Mouse (Mus musculus): ENCODE measurements around the gene Atxn2. TPM values are rescaled to one million over a fixed set of nuclear protein-coding genes. Genes with fewer than 3 reads are reported as not detected.

Atxn2 gene
- total and polyA plus RNA-seq, 2 experiments = 58.5 to 92.8 TPM

DNA sequence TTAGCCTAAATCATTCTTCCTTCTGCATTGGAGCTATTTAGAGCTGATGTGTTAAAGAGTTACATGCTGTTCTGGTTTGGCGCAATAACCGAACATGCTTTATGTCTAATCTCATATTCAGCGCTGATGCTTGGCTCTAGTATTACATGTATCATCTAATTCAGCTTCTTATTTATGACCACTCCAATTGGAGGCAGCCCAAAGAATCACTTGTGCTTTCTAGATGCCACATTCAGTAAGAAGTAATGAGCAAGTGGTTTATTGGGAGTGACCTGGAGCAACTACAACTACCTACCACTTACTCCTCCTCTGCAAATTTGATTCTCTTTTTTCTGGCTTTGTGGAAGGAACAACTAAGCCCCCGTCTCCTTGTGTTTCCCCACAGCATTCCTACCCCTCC is 47.2 kb downstream of the Atxn2 start:
- H3K9ac ChIP-seq (ENCODE audit: low read depth, low read length) = no peak overlapping the region
- WGBS = 96% methylated on average over 4 of the region's 4 CpGs

DNA sequence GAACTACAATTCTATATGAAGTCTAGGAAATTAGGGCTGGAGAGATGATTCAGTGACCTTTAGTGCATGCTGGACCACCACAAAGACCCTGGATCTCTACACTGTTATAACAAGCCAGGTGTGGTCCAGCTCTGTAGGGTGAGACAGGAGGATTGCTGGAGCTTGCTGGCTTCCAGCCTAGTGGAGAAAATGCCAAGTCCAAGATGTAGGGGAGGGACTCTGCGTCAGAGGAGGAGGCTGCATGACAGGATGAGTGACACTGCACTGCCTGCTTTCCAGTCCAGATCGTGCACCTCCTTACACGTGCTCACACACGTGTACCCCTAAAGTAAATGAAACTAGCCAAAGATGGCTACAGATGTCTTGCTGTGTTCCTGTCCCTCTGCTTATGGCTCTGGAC is 48.8 kb downstream of the Atxn2 start:
- DNase-seq (ENCODE audit: extremely low read depth, low read depth, low spot score) = peak; percentile 56
- H3K36me3 ChIP-seq (ENCODE audit: control insufficient read depth, insufficient read depth, low read length) = peaks cover 28% of the 10 kb centered on the region
- no peak for TF ChIP-seq CTCF (IDR thresholded peaks at IDR 0.05; ENCODE audit: low read depth, low read length)
- no peak for TF ChIP-seq POLR2A (IDR thresholded peaks at IDR 0.05; ENCODE audit: extremely low read depth, insufficient read depth, low read length)

More for the DNA sequence above, 47.2 kb downstream of the Atxn2 start:
- Histone ChIP-seq H3K4me1 (ENCODE audit: control insufficient read depth, insufficient read depth, low read length) (peaks cover 17% of the 10 kb centered on the region), H3K27ac (replicated peaks; ENCODE audit: insufficient read depth, low read depth, low read length) (no peak overlapping the region), H3K79me2 (ENCODE audit: control insufficient read depth, insufficient read depth, low read length) (peaks cover 26% of the 10 kb centered on the region), H3K4me3 (ENCODE audit: insufficient read depth, low read depth, low read length) (no peak overlapping the region), H3K27me3 (ENCODE audit: control insufficient read depth, insufficient read depth, low read length) (no peaks in the 10 kb centered on the region), H3K36me3 (ENCODE audit: control insufficient read depth, insufficient read depth, low read length) (peaks cover 29% of the 10 kb centered on the region)
- no peak for DNase-seq (ENCODE audit: extremely low read depth, low read depth, low spot score)
- TF ChIP-seq POLR2A (IDR thresholded peaks at IDR 0.05; ENCODE audit: extremely low read depth, insufficient read depth, low read length) (no peak), CTCF (IDR thresholded peaks at IDR 0.05; ENCODE audit: low read depth, low read length) (no peak)

DNA sequence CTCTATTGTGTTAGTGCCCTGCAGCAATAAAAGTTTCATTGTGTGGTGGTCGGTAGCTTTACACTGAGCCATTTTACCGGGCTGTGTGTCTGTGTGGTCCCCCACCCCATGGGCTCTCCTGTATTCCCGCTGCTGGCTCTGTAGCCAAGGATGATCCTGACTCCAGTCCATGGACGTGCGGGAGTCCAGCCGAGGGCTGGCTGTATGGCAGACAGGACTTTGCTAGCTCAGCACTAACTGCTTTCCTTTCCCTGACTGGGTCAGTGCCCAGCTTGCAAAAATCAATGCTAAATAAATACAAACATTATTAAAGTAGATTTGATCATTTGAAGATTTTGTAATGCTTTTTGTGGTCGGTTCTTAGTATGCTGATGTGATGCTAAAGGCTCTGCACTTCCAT is 50.3 kb downstream of the Atxn2 start:
- Histone ChIP-seq H3K4me1 (ENCODE audit: control insufficient read depth, insufficient read depth, low read length) (peaks cover 27% of the 10 kb centered on the region), H3K36me3 (ENCODE audit: control insufficient read depth, insufficient read depth, low read length) (peaks cover 31% of the 10 kb centered on the region), H3K27me3 (ENCODE audit: control insufficient read depth, insufficient read depth, low read length) (no peaks in the 10 kb centered on the region), H3K27ac (replicated peaks; ENCODE audit: insufficient read depth, low read depth, low read length) (no peak overlapping the region), H3K79me2 (ENCODE audit: control insufficient read depth, insufficient read depth, low read length) (peaks cover 27% of the 10 kb centered on the region; the same call in 1 of the 2 replicates), H3K4me3 (ENCODE audit: insufficient read depth, low read depth, low read length) (no peak overlapping the region), H3K9ac (ENCODE audit: low read depth, low read length) (no peak overlapping the region)
- TF ChIP-seq CTCF (IDR thresholded peaks at IDR 0.05; ENCODE audit: low read depth, low read length) = no peak
- no peak for TF ChIP-seq POLR2A (IDR thresholded peaks at IDR 0.05; ENCODE audit: extremely low read depth, insufficient read depth, low read length)
- 20% methylated on average over 7 of the region's 7 CpGs for WGBS
- DNase-seq (ENCODE audit: extremely low read depth, low read depth, low spot score) = peak; percentile 87

More for the DNA sequence above, 48.8 kb downstream of the Atxn2 start:
- no peak overlapping the region for H3K4me3 ChIP-seq (ENCODE audit: insufficient read depth, low read depth, low read length)
- no peaks in the 10 kb centered on the region for H3K27me3 ChIP-seq (ENCODE audit: control insufficient read depth, insufficient read depth, low read length)
- peaks cover 21% of the 10 kb centered on the region; the same call in 1 of the 2 replicates for H3K79me2 ChIP-seq (ENCODE audit: control insufficient read depth, insufficient read depth, low read length)
- H3K27ac ChIP-seq (replicated peaks; ENCODE audit: insufficient read depth, low read depth, low read length) = no peak overlapping the region
- peaks cover 21% of the 10 kb centered on the region for H3K4me1 ChIP-seq (ENCODE audit: control insufficient read depth, insufficient read depth, low read length)
- H3K9ac ChIP-seq (ENCODE audit: low read depth, low read length) = no peak overlapping the region
- 50% methylated on average over 4 of the region's 4 CpGs for WGBS

DNA sequence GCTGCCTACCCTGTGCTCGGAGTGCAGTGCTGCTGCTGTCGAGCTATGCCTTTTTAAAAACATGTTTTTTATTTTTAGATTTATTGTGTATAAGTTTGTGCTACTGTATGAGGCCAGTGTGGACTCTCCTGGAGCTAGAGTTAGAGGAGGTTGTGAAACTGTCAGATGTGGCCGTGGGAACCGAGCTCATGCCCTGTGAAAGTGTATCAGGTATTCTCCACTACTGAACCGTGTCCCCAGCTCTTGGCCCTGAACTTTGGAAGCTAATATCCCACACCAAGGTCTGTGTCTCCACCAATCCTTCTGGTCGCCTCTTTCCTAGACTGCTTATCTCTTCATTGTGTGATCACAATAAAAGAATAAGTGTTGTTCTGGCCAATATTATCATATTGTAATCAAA is 51.8 kb downstream of the Atxn2 start:
- peaks cover 37% of the 10 kb centered on the region; the same call in 1 of the 2 replicates for H3K79me2 ChIP-seq (ENCODE audit: control insufficient read depth, insufficient read depth, low read length)
- peaks cover 34% of the 10 kb centered on the region for H3K36me3 ChIP-seq (ENCODE audit: control insufficient read depth, insufficient read depth, low read length)
- H3K27me3 ChIP-seq (ENCODE audit: control insufficient read depth, insufficient read depth, low read length) = no peaks in the 10 kb centered on the region
- TF ChIP-seq CTCF (IDR thresholded peaks at IDR 0.05; ENCODE audit: low read depth, low read length) (no peak), POLR2A (IDR thresholded peaks at IDR 0.05; ENCODE audit: extremely low read depth, insufficient read depth, low read length) (no peak)
- peak; percentile 57 for DNase-seq (ENCODE audit: extremely low read depth, low read depth, low spot score)
- no peak overlapping the region for H3K9ac ChIP-seq (ENCODE audit: low read depth, low read length)
- WGBS = 43% methylated on average over 6 of the region's 6 CpGs
- peaks cover 27% of the 10 kb centered on the region for H3K4me1 ChIP-seq (ENCODE audit: control insufficient read depth, insufficient read depth, low read length)
- no peak overlapping the region for H3K4me3 ChIP-seq (ENCODE audit: insufficient read depth, low read depth, low read length)
- no peak overlapping the region for H3K27ac ChIP-seq (replicated peaks; ENCODE audit: insufficient read depth, low read depth, low read length)

DNA sequence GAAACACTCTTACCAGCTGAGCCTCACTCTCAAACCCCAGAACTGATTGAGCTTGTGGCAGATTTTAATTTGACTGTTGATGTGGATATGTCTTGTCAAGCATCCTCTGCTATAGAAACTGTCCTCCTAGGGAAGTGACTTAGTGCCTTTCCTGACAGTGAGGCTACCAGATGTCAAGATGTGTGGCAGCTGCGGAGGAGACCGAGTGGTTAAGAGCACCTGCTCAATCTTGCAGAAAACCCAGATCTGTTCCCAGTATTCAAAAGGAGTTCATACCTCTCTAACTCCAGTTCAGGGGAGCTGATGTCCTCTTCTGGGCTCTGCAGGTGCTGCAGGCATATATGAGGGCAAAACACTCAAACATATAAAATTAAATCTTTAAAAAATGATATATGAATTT is 53.9 kb downstream of the Atxn2 start:
- peaks cover 42% of the 10 kb centered on the region for H3K36me3 ChIP-seq (ENCODE audit: control insufficient read depth, insufficient read depth, low read length)
- H3K4me3 ChIP-seq (ENCODE audit: insufficient read depth, low read depth, low read length) = no peak overlapping the region
- H3K27me3 ChIP-seq (ENCODE audit: control insufficient read depth, insufficient read depth, low read length) = no peaks in the 10 kb centered on the region
- peaks cover 50% of the 10 kb centered on the region for H3K79me2 ChIP-seq (ENCODE audit: control insufficient read depth, insufficient read depth, low read length)
- no peak for DNase-seq (ENCODE audit: extremely low read depth, low read depth, low spot score)
- no peak overlapping the region for H3K27ac ChIP-seq (replicated peaks; ENCODE audit: insufficient read depth, low read depth, low read length)
- H3K9ac ChIP-seq (ENCODE audit: low read depth, low read length) = no peak overlapping the region
- H3K4me1 ChIP-seq (ENCODE audit: control insufficient read depth, insufficient read depth, low read length) = peaks cover 24% of the 10 kb centered on the region
- WGBS = 85% methylated on average over 2 of the region's 2 CpGs
- no peak for TF ChIP-seq POLR2A (IDR thresholded peaks at IDR 0.05; ENCODE audit: extremely low read depth, insufficient read depth, low read length)

DNA sequence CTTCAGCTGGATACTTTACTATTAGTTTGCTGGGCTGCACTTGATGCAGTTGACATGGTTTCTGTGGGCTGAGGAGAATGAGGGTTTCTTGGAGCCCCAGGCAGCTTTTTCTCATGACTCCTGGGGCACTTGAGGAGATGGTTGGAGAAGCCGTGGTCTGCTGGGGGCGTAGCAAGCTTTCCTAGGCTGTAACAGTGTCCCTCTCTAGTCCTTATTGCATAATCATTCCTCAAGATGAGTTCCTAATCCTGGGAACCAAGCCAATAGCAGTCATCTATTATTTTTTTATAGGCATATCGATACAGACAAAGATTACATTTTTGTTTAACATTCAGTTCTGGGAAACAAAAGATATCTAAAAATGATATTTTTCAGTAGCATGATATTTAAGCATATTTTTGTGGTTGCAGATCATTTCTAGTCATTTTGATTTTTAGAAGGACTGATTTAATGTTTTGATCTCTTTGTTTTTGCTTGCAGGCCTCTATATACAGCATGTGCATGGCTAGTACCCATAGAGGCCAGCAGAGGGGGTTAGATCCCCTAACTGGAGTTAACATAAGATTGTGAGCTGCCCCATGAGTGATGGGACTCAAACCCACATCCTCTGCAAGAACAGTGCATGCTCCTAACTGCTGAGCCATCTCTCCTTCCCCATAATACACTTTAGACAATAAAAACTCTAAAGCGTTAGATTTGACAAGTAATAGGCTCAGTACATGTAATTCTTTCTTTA is 55.1 kb downstream of the Atxn2 start:
- TF ChIP-seq POLR2A (IDR thresholded peaks at IDR 0.05; ENCODE audit: extremely low read depth, insufficient read depth, low read length) = no peak
- TF ChIP-seq CTCF (IDR thresholded peaks at IDR 0.05; ENCODE audit: low read depth, low read length) = peak; percentile 4; the same call in 1 of the 2 replicates
- WGBS = 65% methylated on average over 4 of the region's 4 CpGs

More for the DNA sequence above, 55.1 kb downstream of the Atxn2 start:
- Histone ChIP-seq H3K4me1 (ENCODE audit: control insufficient read depth, insufficient read depth, low read length) (peaks cover 23% of the 10 kb centered on the region), H3K79me2 (ENCODE audit: control insufficient read depth, insufficient read depth, low read length) (peaks cover 50% of the 10 kb centered on the region), H3K36me3 (ENCODE audit: control insufficient read depth, insufficient read depth, low read length) (peaks cover 48% of the 10 kb centered on the region), H3K27ac (replicated peaks; ENCODE audit: insufficient read depth, low read depth, low read length) (no peak overlapping the region), H3K27me3 (ENCODE audit: control insufficient read depth, insufficient read depth, low read length) (no peaks in the 10 kb centered on the region), H3K9ac (ENCODE audit: low read depth, low read length) (no peak overlapping the region), H3K4me3 (ENCODE audit: insufficient read depth, low read depth, low read length) (no peak overlapping the region)
- DNase-seq (ENCODE audit: extremely low read depth, low read depth, low spot score) = no peak
